Comparison of ENCODE assay signal across 8 mouse cellular contexts in genomic region chr3:95872048-95872447, GRCm38 (mm10). TPM values are rescaled to one million over a fixed set of nuclear protein-coding genes. Genes with fewer than 3 reads are reported as not detected.
DNase-seq lines count a peak whose midpoint lies in the region; ATAC-seq and TF ChIP-seq lines count a peak whose summit lies in the region.

No protein-coding gene starts in this region.

- no peak for TF ChIP-seq CTCF in lung, postnatal 0 days (IDR thresholded peaks at IDR 0.05)

- DNase-seq in lung, postnatal 0 days (ENCODE audit: low spot score) = no peak
- DNase-seq in lung, postnatal 4 days = no peak
- DNase-seq in ovary, adult 18-20 months (ENCODE audit: low spot score) = no peak
- DNase-seq in gastrocnemius, postnatal 10 days = no peak
- no peak for DNase-seq in frontal cortex, postnatal 36 days (ENCODE audit: low spot score in 2 of 2)

- H3K9me3 ChIP-seq in lung, postnatal 0 days (ENCODE audit: low read length) = no peaks in the 10 kb centered on the region
- H3K9me3 ChIP-seq in erythroblast, embryonic 14.5 days (ENCODE audit: control insufficient read depth, low read length) = no peaks in the 10 kb centered on the region
- H3K9me3 ChIP-seq in limb, embryonic 12.5 days = no peaks in the 10 kb centered on the region
- H3K9me3 ChIP-seq in stomach, embryonic 14.5 days (ENCODE audit: control insufficient read depth, low read depth, low read length) = no peaks in the 10 kb centered on the region

- H3K9ac ChIP-seq in lung, postnatal 0 days (replicated peaks; ENCODE audit: low read depth) = peak overlapping the region; percentile 72
- peak overlapping the region; percentile 80 for H3K9ac ChIP-seq in limb, embryonic 12.5 days (replicated peaks)
- peak overlapping the region; percentile 81 for H3K9ac ChIP-seq in stomach, embryonic 14.5 days (replicated peaks; ENCODE audit: low read depth, low read length)

- H3K27me3 ChIP-seq in lung, postnatal 0 days (replicated peaks; ENCODE audit: insufficient read depth, low read length) = no peaks in the 10 kb centered on the region
- no peaks in the 10 kb centered on the region for H3K27me3 ChIP-seq in erythroblast, embryonic 14.5 days (ENCODE audit: control insufficient read depth)
- H3K27me3 ChIP-seq in limb, embryonic 12.5 days = no peaks in the 10 kb centered on the region
- H3K27me3 ChIP-seq in stomach, embryonic 14.5 days (ENCODE audit: control insufficient read depth, insufficient read depth, low read length) = no peaks in the 10 kb centered on the region

- H3K27ac ChIP-seq in lung, postnatal 0 days (ENCODE audit: low read length) = peak overlapping the region; percentile 71; the same call in 1 of the 2 replicates
- no peak overlapping the region for H3K27ac ChIP-seq in limb, embryonic 12.5 days
- H3K27ac ChIP-seq in stomach, embryonic 14.5 days (ENCODE audit: low read length) = 0 out of 2 replicates have a peak overlapping the region, but pooled peaks have one; percentile 27

- TF ChIP-seq EP300 in lung, postnatal 0 days (IDR thresholded peaks at IDR 0.05) = no peak

- H3K36me3 ChIP-seq in lung, postnatal 0 days (ENCODE audit: insufficient read depth, low read length) = no peaks in the 10 kb centered on the region
- H3K36me3 ChIP-seq in erythroblast, embryonic 14.5 days (ENCODE audit: control insufficient read depth) = peaks cover 41% of the 10 kb centered on the region
- peaks cover 29% of the 10 kb centered on the region for H3K36me3 ChIP-seq in limb, embryonic 12.5 days
- H3K36me3 ChIP-seq in stomach, embryonic 14.5 days (ENCODE audit: control insufficient read depth, insufficient read depth, low read length) = peaks cover 15% of the 10 kb centered on the region; the same call in 1 of the 2 replicates

- 69% methylated on average over 7 of the region's 7 CpGs for WGBS in lung, postnatal 0 days
- WGBS in limb, embryonic 12.5 days = 81% methylated on average over 7 of the region's 7 CpGs
- 72% methylated on average over 7 of the region's 7 CpGs for WGBS in stomach, embryonic 14.5 days

- peak overlapping the region; percentile 75 for H3K4me2 ChIP-seq in lung, postnatal 0 days (replicated peaks; ENCODE audit: low read depth, low read length)
- H3K4me2 ChIP-seq in limb, embryonic 12.5 days = peak overlapping the region; percentile 70
- H3K4me2 ChIP-seq in stomach, embryonic 14.5 days (replicated peaks; ENCODE audit: low read depth, low read length) = peak overlapping the region; percentile 71

- peak overlapping the region; percentile 57 for H3K4me3 ChIP-seq in lung, postnatal 0 days (ENCODE audit: low read depth, low read length)
- peak overlapping the region; percentile 77 for H3K4me3 ChIP-seq in erythroblast, embryonic 14.5 days (replicated peaks)
- peak overlapping the region; percentile 69 for H3K4me3 ChIP-seq in limb, embryonic 12.5 days (replicated peaks)
- peak overlapping the region; percentile 74 for H3K4me3 ChIP-seq in stomach, embryonic 14.5 days (ENCODE audit: low read depth, low read length)

- ATAC-seq in lung, postnatal 0 days = no peak
- no peak for ATAC-seq in limb, embryonic 12.5 days (ENCODE audit: insufficient number of reproducible peaks, insufficient read depth, low FRiP score, low TSS enrichment, low read depth)
- no peak for ATAC-seq in stomach, embryonic 14.5 days (ENCODE audit: insufficient number of reproducible peaks, insufficient read depth, low FRiP score, low read depth)

- peaks cover 6% of the 10 kb centered on the region for H3K4me1 ChIP-seq in lung, postnatal 0 days (ENCODE audit: insufficient read depth, low read depth, low read length)
- H3K4me1 ChIP-seq in erythroblast, embryonic 14.5 days (ENCODE audit: control insufficient read depth) = peaks cover 45% of the 10 kb centered on the region
- peaks cover 17% of the 10 kb centered on the region for H3K4me1 ChIP-seq in limb, embryonic 12.5 days (replicated peaks)
- H3K4me1 ChIP-seq in stomach, embryonic 14.5 days (ENCODE audit: control insufficient read depth, insufficient read depth, low read length) = peaks cover 13% of the 10 kb centered on the region

RNA-seq across cellular contexts. Expression of gene Mrps21, which starts 0.7 kb away (rescaled TPM):
- 252 and 273 TPM in 2 replicates for polyA plus RNA-seq in lung, postnatal 0 days (2015; fragmentation: Nextera tagmentation; extraction: Ambion mirVana)
- polyA plus RNA-seq in erythroblast, embryonic 14.5 days (2012) = 17.3 and 50.1 TPM in 2 replicates
- 344 and 355 TPM in 2 replicates for polyA plus RNA-seq in limb, embryonic 12.5 days (2016; fragmentation: Nextera tagmentation; extraction: Ambion mirVana)
- 339 and 352 TPM in 2 replicates for polyA plus RNA-seq in stomach, embryonic 14.5 days (2014; fragmentation: Nextera tagmentation; extraction: Ambion mirVana)
- 100 to 1,000 TPM; 270 to 271 TPM for total RNA-seq in gastrocnemius, postnatal 10 days (2021)

RNA-seq across cellular contexts. Expression of gene Ciart, which starts 10.0 kb away (rescaled TPM):
- 2.0 and 3.1 TPM in 2 replicates for polyA plus RNA-seq in lung, postnatal 0 days (2015; fragmentation: Nextera tagmentation; extraction: Ambion mirVana)
- polyA plus RNA-seq in erythroblast, embryonic 14.5 days (2012) = 0.05 and 0.33 TPM in 2 replicates
- polyA plus RNA-seq in limb, embryonic 12.5 days (2016; fragmentation: Nextera tagmentation; extraction: Ambion mirVana) = 8.5 and 10.2 TPM in 2 replicates
- polyA plus RNA-seq in stomach, embryonic 14.5 days (2014; fragmentation: Nextera tagmentation; extraction: Ambion mirVana) = 5.3 and 5.6 TPM in 2 replicates
- 1 to 10 TPM; 1.0 to 1.6 TPM for total RNA-seq in gastrocnemius, postnatal 10 days (2021)

RNA-seq across cellular contexts. Expression of gene Prpf3, which starts 16.4 kb away (rescaled TPM):
- 14.3 and 16.0 TPM in 2 replicates for polyA plus RNA-seq in lung, postnatal 0 days (2015; fragmentation: Nextera tagmentation; extraction: Ambion mirVana)
- 1.3 and 1.6 TPM in 2 replicates for polyA plus RNA-seq in erythroblast, embryonic 14.5 days (2012)
- 74.9 and 75.7 TPM in 2 replicates for polyA plus RNA-seq in limb, embryonic 12.5 days (2016; fragmentation: Nextera tagmentation; extraction: Ambion mirVana)
- polyA plus RNA-seq in stomach, embryonic 14.5 days (2014; fragmentation: Nextera tagmentation; extraction: Ambion mirVana) = 54.2 and 55.5 TPM in 2 replicates
- 10 to 100 TPM; 12.8 to 22.9 TPM for total RNA-seq in gastrocnemius, postnatal 10 days (2021)

RNA-seq across cellular contexts. Expression of gene BC028528, which starts 19.8 kb away (rescaled TPM):
- polyA plus RNA-seq in lung, postnatal 0 days (2015; fragmentation: Nextera tagmentation; extraction: Ambion mirVana) = 247 and 252 TPM in 2 replicates
- not detected in 2 replicates for polyA plus RNA-seq in erythroblast, embryonic 14.5 days (2012)
- polyA plus RNA-seq in limb, embryonic 12.5 days (2016; fragmentation: Nextera tagmentation; extraction: Ambion mirVana) = 11.1 and 11.6 TPM in 2 replicates
- polyA plus RNA-seq in stomach, embryonic 14.5 days (2014; fragmentation: Nextera tagmentation; extraction: Ambion mirVana) = 26.7 and 28.0 TPM in 2 replicates
- total RNA-seq in gastrocnemius, postnatal 10 days (2021) = 10 to 100 TPM; 15.7 to 20.8 TPM

RNA-seq across cellular contexts. Expression of gene Aph1a, which starts 21.7 kb away (rescaled TPM):
- 48.6 and 49.1 TPM in 2 replicates for polyA plus RNA-seq in lung, postnatal 0 days (2015; fragmentation: Nextera tagmentation; extraction: Ambion mirVana)
- 3.5 and 4.3 TPM in 2 replicates for polyA plus RNA-seq in erythroblast, embryonic 14.5 days (2012)
- 29.0 and 31.5 TPM in 2 replicates for polyA plus RNA-seq in limb, embryonic 12.5 days (2016; fragmentation: Nextera tagmentation; extraction: Ambion mirVana)
- 32.7 and 40.2 TPM in 2 replicates for polyA plus RNA-seq in stomach, embryonic 14.5 days (2014; fragmentation: Nextera tagmentation; extraction: Ambion mirVana)
- 10 to 100 TPM; 66.1 to 72.1 TPM for total RNA-seq in gastrocnemius, postnatal 10 days (2021)
